Mouse (Mus musculus) stomach, embryonic 16.5 days (tissue): ENCODE results near the gene Col27a1. TPM values are rescaled to one million over a fixed set of nuclear protein-coding genes. Genes with fewer than 3 reads are reported as not detected.

Source experiments
- ATAC-seq: fragments of 200-750 bp; cut with Nextera tagmentation; 2 replicates; pipeline ENCODE4 v1.8.0; 2017; ENCODE audit warnings: moderate number of reproducible peaks, moderate TSS enrichment; ENCODE audit not compliant: insufficient read depth, low FRiP score
- H3K27ac ChIP-seq: fragments of 300-500 bp; sonication (generic); 2 replicates; pipeline ENCODE4 v1.5.1; 2014; ENCODE audit warnings: low read length
- H3K27me3 ChIP-seq: fragments of 300-500 bp; sonication (generic); 2 replicates; pipeline ENCODE4 v1.6.1; 2014; ENCODE audit warnings: low read length, control low read depth, mixed read lengths; ENCODE audit not compliant: control insufficient read depth, insufficient read depth
- H3K36me3 ChIP-seq: fragments of 300-500 bp; sonication (generic); 2 replicates; pipeline ENCODE4 v1.6.1; 2014; ENCODE audit warnings: low read length; ENCODE audit not compliant: control insufficient read depth, insufficient read depth
- H3K4me1 ChIP-seq: fragments of 300-500 bp; sonication (generic); 2 replicates; pipeline ENCODE4 v1.6.1; 2014; ENCODE audit warnings: low read length, control low read depth, mixed read lengths; ENCODE audit not compliant: control insufficient read depth, insufficient read depth
- H3K4me2 ChIP-seq: fragments of 300-500 bp; sonication (generic); 2 replicates; pipeline ENCODE4 v1.6.1; 2014; ENCODE audit warnings: low read depth, low read length, mixed read lengths
- H3K4me3 ChIP-seq: fragments of 300-500 bp; sonication (generic); replicated peaks from 2 replicates; pipeline ENCODE4 v1.5.1; 2014; ENCODE audit warnings: mild to moderate bottlenecking, low read length
- H3K9ac ChIP-seq: fragments of 300-500 bp; sonication (generic); 2 replicates; pipeline ENCODE4 v1.6.1; 2014; ENCODE audit warnings: low read length
- H3K9me3 ChIP-seq: fragments of 300-500 bp; sonication (generic); replicated peaks from 2 replicates; pipeline ENCODE4 v1.6.1; 2016; ENCODE audit warnings: low read length, control low read depth; ENCODE audit not compliant: control insufficient read depth
- WGBS: fragments of 180-500 bp; shearing (Covaris S2); extraction: QIAGEN DNeasy Blood & Tissue Kit; methylation state at CpG from one replicate; pipeline ENCODE4 v1.1.7; 2014; 5-methylcytosine and 5-hydroxymethylcytosine counted together
- polyA plus RNA-seq: library from polyadenylated mRNA; unstranded; fragments of >200 nt; fragmentation: Nextera tagmentation; extraction: Ambion mirVana; gene quantifications from 2 replicates; pipeline ENCODE4 v1.2.1, GENCODE M21; 2015

Gene Col27a1
- polyA plus RNA-seq, 1 experiment from 2014 or later, result 13.3 TPM

DNA sequence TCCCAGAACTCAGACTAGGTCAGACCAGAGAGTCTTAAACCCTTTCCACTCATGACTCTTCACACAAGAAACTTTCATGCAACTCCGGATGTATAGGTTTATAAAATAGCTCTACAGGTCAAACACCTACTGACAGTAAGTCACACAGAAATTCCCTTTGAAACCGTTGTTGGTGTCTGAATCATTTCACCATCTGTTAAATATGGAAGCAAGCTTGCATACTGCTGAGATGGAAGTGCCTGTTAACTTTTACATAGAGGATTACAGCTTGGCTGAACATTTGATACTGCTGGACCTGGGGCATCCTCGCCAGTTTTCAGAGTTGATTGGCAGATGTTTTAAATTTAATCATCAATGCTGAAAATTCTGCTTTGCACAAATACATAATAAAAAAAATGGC, 82.5 kb downstream of the Col27a1 start:
- H3K9me3 ChIP-seq, result no peaks in the 10 kb centered on the region
- no peaks in the 10 kb centered on the region for H3K36me3 ChIP-seq
- no peaks in the 10 kb centered on the region for H3K27me3 ChIP-seq
- H3K4me3 ChIP-seq, result no peak overlapping the region
- 51% methylated on average over 3 of the region's 3 CpGs for WGBS
- ATAC-seq, result no peak
- no peak overlapping the region for H3K9ac ChIP-seq
- H3K4me1 ChIP-seq, result 0 out of 2 replicates have a peak, but pooled peaks cover 5% of the 10 kb centered on the region
- H3K27ac ChIP-seq, result no peak overlapping the region
- H3K4me2 ChIP-seq, result no peak overlapping the region

DNA sequence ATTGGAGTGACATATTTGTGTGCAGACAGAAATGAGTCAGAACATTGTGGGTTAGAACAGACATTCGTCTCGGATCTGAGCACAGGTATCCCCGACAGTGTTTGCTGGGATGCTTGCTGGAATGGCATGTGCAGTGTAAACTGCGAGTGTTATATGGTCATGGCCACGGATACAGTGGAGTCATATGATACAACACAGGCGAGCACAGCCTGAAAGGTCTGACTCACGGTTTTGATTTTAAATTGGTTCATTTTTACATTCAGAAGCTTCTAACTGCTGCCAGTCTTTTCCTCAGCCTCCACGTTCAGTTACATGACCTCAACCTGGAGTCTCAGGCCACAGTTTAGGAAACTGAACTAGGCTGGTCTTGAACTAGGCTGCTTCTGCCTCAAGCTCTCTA, 83.1 kb downstream of the Col27a1 start:
- H3K36me3 ChIP-seq, result no peaks in the 10 kb centered on the region
- no peak overlapping the region for H3K4me2 ChIP-seq
- H3K4me1 ChIP-seq, result no peaks in the 10 kb centered on the region
- H3K27me3 ChIP-seq, result no peaks in the 10 kb centered on the region
- WGBS, result 58% methylated on average over 8 of the region's 8 CpGs
- H3K9me3 ChIP-seq, result no peaks in the 10 kb centered on the region
- no peak for ATAC-seq
- H3K27ac ChIP-seq, result no peak overlapping the region
- no peak overlapping the region for H3K9ac ChIP-seq
- no peak overlapping the region for H3K4me3 ChIP-seq

DNA sequence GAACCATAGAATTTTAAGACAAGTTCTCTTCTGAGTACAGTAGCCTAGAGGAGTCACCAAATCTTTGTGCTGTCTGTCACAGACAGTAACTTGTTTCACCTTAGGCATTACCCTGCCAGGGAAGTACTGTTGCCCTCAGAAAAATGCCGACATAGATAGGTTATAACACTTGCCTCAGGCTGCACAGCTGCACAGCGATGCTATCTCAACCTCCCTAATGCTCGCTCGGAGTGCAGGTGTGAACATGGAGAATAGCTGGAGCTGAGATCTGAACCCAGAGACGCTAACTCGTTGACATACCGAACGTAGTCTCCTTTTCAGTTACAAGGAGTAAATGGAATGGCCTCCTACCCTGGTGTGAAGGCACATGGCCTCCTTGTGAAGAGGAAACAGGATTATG, 84.4 kb downstream of the Col27a1 start:
- WGBS, result 93% methylated on average over 8 of the region's 8 CpGs
- Histone ChIP-seq H3K36me3 (0 out of 2 replicates have a peak, but pooled peaks cover under 1% of the 10 kb centered on the region), H3K27me3 (no peaks in the 10 kb centered on the region), H3K4me3 (no peak overlapping the region), H3K4me2 (no peak overlapping the region), H3K9me3 (no peaks in the 10 kb centered on the region), H3K4me1 (no peaks in the 10 kb centered on the region), H3K9ac (no peak overlapping the region), H3K27ac (no peak overlapping the region)
- ATAC-seq, result no peak

DNA sequence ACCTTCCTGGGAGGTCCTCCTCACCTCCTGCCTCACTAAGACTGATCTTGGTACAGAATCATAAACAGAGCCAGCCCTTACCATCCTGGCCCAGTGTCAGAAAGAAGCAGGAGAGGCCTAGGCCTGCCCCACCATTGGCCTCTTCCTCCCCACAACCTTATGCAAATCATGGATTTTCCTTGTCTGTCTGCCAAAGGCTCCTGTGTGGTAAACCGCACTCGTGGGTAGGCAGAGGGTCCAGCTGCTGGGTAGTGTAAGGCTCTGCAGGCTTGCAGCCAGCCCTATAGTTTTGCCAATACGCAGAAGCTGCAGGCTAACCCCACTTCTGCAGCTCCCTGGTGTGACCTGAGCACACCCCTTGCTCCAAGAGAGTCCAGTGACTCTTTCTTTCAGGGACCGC, 88.8 kb downstream of the Col27a1 start:
- H3K27me3 ChIP-seq, result no peaks in the 10 kb centered on the region
- H3K9ac ChIP-seq, result no peak overlapping the region
- no peaks in the 10 kb centered on the region for H3K9me3 ChIP-seq
- H3K36me3 ChIP-seq, result 0 out of 2 replicates have a peak, but pooled peaks cover 3% of the 10 kb centered on the region
- H3K4me1 ChIP-seq, result no peaks in the 10 kb centered on the region
- no peak overlapping the region for H3K4me3 ChIP-seq
- no peak overlapping the region for H3K4me2 ChIP-seq
- H3K27ac ChIP-seq, result no peak overlapping the region
- WGBS, result 49% methylated on average over 4 of the region's 4 CpGs
- ATAC-seq, result no peak

DNA sequence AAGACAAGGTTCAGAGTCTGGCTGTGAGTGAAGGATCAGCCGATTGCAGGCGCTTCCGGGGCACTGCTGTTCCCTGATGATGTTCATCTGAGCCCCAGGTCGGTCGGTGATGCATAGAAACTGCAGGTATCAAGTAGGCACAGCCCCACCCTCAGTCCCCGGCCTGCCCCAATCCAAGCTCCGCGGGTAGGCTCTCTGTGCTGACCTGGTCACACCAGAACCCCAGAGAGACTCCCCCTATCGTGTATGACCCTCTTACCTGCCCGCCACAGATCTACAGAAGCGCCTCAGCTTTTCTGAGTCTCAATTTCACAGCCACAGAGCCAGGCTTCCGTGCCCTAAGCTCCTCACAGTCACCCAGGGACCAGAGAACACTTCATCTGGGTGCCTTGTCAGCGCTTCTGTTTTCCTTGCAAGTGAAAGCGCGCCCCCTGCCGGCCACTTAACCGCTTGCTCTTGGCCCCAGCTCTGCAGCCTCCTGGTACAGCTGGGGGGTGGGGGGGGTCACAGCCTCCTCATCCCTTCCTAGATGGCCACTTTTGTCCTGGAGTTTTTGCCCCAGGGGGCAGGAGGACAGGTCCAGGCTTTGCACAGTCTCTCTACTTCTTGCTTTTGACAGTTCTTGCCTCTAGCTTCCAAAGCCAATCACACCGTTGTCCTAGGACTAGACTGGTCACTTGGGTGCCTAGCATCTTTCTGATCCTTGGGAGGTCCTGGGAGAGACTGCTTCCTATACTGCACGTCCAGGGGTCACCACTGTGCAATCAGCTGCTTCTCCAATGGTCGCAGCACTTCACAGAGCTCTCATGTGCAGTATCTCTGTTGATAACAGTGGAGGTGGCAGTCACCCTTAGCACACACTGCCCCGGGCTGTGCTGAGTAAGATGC, 93.6 kb downstream of the Col27a1 start:
- 0 out of 2 replicates have a peak, but pooled peaks cover 8% of the 10 kb centered on the region for H3K36me3 ChIP-seq
- H3K27me3 ChIP-seq, result no peaks in the 10 kb centered on the region
- H3K9ac ChIP-seq, result no peak overlapping the region
- ATAC-seq, result peak; percentile 51
- WGBS, result 35% methylated on average over 21 of the region's 21 CpGs
- no peak overlapping the region for H3K27ac ChIP-seq
- H3K4me3 ChIP-seq, result no peak overlapping the region
- no peaks in the 10 kb centered on the region for H3K4me1 ChIP-seq
- H3K9me3 ChIP-seq, result no peaks in the 10 kb centered on the region
- no peak overlapping the region for H3K4me2 ChIP-seq

DNA sequence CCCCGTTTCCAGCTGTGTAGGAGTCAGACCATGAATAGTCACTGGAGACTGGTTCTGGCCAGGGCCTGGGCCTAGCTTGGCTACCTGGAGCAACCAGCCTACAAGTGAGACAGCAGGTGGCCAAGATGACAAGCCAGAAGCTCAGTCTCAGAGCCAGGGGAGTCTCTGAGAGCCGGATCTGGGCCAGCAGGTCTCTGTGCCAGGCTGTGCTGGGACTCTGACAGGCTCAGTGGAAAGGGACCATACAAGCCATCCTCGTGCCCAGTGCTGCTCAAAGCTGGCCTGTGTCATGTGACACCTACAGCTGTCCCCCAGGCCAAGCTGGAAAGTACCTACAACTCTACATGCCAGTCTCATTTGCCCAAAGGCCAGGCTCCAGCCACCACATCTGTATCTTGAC, 94.5 kb downstream of the Col27a1 start:
- Histone ChIP-seq H3K4me1 (no peaks in the 10 kb centered on the region), H3K4me2 (no peak overlapping the region), H3K27ac (no peak overlapping the region), H3K27me3 (no peaks in the 10 kb centered on the region), H3K9ac (no peak overlapping the region), H3K36me3 (0 out of 2 replicates have a peak, but pooled peaks cover 6% of the 10 kb centered on the region), H3K4me3 (no peak overlapping the region), H3K9me3 (no peaks in the 10 kb centered on the region)
- ATAC-seq, result no peak
- 93% methylated on average over 3 of the region's 3 CpGs for WGBS

DNA sequence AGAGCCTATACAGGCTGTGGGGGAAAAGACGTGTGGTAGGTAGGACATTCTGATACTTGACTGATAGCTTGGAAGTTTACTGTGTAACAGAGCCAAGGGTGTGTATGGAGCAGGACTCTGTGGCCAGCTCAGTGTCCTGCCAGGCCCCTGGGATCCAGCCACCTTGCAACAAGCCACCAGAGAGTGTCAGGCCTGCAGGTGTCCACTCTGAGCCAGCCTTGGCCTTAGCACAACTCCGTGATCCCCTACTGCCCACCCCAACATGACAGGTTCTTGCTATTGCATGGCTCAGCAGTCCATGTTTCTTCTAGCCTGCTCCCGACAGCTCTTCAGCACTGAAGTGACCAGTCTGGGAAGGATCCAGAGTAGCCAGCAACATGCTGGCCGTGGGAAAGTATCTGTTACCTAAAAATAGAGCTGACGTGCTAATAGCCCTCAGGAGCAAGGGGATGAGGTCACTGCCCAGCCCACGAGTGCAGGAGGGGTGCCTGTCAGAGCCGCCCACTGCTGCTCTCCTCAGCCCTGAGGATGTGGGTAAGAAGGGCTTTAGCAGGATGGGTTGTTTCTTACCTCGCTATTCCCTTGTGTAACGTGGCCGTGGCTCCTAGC, 96.5 kb downstream of the Col27a1 start:
- Histone ChIP-seq H3K27ac (no peak overlapping the region), H3K36me3 (0 out of 2 replicates have a peak, but pooled peaks cover 5% of the 10 kb centered on the region), H3K9ac (no peak overlapping the region), H3K4me2 (no peak overlapping the region), H3K27me3 (no peaks in the 10 kb centered on the region), H3K9me3 (no peaks in the 10 kb centered on the region), H3K4me3 (no peak overlapping the region), H3K4me1 (no peaks in the 10 kb centered on the region)
- ATAC-seq, result no peak
- WGBS, result 58% methylated on average over 10 of the region's 10 CpGs

DNA sequence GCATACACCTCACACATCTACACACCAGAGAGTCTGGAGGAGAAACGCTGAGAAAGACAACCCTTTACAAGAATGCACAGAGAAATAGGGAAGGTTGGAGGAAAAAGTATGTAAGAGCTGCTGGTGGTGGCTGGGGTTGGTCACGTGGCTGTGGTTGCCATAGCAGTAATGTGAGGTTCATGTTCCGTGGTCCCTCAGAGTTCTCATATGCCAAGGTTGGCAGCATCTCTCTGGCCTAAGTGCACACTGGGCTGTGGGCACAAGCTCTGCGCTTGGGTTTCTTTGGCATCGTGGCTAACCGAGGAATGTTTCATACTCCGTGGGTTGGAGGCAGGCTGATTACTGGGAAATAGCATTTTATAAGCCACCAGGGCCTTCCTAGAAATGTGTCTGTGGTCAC, 97.6 kb downstream of the Col27a1 start:
- H3K4me2 ChIP-seq, result no peak overlapping the region
- H3K4me1 ChIP-seq, result peaks cover 6% of the 10 kb centered on the region; the same call in 1 of the 2 replicates
- H3K27me3 ChIP-seq, result no peaks in the 10 kb centered on the region
- no peaks in the 10 kb centered on the region for H3K9me3 ChIP-seq
- H3K36me3 ChIP-seq, result 0 out of 2 replicates have a peak, but pooled peaks cover 5% of the 10 kb centered on the region
- no peak overlapping the region for H3K9ac ChIP-seq
- no peak overlapping the region for H3K27ac ChIP-seq
- no peak overlapping the region for H3K4me3 ChIP-seq
- WGBS, result 91% methylated on average over 7 of the region's 7 CpGs
- ATAC-seq, result no peak

DNA sequence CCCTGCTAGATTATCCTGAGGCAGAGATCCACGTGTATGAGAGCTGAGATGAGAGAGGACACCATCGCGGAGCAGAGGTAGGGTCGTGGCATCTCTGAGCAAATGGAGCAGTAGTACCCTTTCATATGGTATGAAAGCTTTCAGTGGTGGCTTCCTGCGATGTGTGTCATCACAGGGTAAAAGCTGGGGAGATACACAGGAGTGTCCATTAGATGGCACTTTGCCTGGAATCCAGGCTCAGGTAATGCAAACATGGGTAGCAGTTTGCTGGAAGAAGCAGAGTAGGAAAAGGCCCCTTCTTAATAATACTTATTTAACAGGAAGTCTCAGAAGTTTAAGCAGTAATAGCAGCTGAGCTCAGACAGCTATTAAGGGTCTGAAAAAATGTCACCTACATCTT, 100.3 kb downstream of the Col27a1 start:
- H3K36me3 ChIP-seq, result 0 out of 2 replicates have a peak, but pooled peaks cover 3% of the 10 kb centered on the region
- no peak overlapping the region for H3K4me2 ChIP-seq
- H3K9me3 ChIP-seq, result no peaks in the 10 kb centered on the region
- H3K9ac ChIP-seq, result no peak overlapping the region
- WGBS, result 72% methylated on average over 5 of the region's 5 CpGs
- H3K4me1 ChIP-seq, result peaks cover 6% of the 10 kb centered on the region; the same call in 1 of the 2 replicates
- no peaks in the 10 kb centered on the region for H3K27me3 ChIP-seq
- ATAC-seq, result no peak
- no peak overlapping the region for H3K4me3 ChIP-seq
- no peak overlapping the region for H3K27ac ChIP-seq
